Mouse (Mus musculus) megakaryocyte, embryonic 14.5 days (primary cell): Measurements from ENCODE around the gene Xbp1.

Source experiments
- FLI1 ChIP-seq: IDR thresholded peaks from 2 replicates; pipeline ENCODE4 v1.6.1; 2012; ENCODE audit warnings: low read length, inconsistent platforms, mixed read lengths
- GATA1 ChIP-seq: IDR thresholded peaks from 3 replicates; pipeline ENCODE4 v1.6.1; 2012; ENCODE audit warnings: mixed read lengths, low read length, inconsistent platforms, borderline replicate concordance

GRCm38 (mm10) chr11:5573821-5574220 is 53.4 kb downstream of the Xbp1 start:
- TF ChIP-seq GATA1: no peak
- no peak for TF ChIP-seq FLI1
